Mouse (Mus musculus): ENCODE measurements at regions not wholly inside any gene's neighbourhood (a gene's known extent, or its start where the extent isn't known, plus 50 kb on each side); places are given as distances from the start of the nearest gene placed in this dataset.

DNA sequence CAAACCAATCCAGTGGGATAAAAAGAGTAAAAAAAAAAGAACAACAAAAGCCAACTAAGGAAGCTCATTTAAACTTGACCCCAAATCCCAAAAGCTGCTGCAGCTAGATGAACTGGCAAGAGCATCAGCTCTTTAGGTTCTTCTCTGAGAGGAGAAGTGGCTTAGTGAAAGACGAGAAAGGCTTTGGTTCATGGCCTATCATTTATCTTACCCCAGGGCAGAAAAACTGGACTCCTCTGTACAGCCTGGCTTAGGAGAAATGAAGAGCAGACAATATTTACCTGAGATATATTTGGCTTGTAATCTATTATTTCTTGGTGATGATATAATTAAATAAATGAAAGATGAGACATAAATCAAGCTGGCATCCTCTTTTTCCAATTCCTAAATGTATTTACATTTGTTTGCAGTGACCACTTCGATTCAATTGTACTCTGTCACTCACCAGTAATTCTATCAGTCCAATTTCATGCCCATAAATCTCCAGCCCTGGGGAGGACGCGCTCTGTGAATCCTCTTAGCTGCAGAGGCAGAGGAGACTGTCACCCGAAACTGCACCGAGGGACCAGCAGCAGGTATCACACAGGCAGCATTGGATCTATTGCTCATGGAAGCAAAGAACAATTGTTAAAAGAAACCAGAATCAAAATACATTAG lies 114.8 kb upstream of the Plpp4 start:
- H3K9me3 ChIP-seq (ENCODE audit: control insufficient read depth, low read length), result no peaks in the 10 kb centered on the region
- 46% methylated on average over 6 of the region's 6 CpGs for WGBS
- no peak for ATAC-seq (ENCODE audit: low read depth)
- no peak overlapping the region for H3K4me3 ChIP-seq (ENCODE audit: low read depth, low read length)
- no peak overlapping the region for H3K27ac ChIP-seq (replicated peaks; ENCODE audit: low read depth, low read length)
- H3K4me2 ChIP-seq (ENCODE audit: low read depth, low read length), result no peak overlapping the region
- DNase-seq (ENCODE audit: low spot score), result no peak
- no peak overlapping the region for H3K9ac ChIP-seq (ENCODE audit: low read depth, low read length)
- no peaks in the 10 kb centered on the region for H3K4me1 ChIP-seq (ENCODE audit: control insufficient read depth, insufficient read depth, low read length)
- no peaks in the 10 kb centered on the region for H3K36me3 ChIP-seq (ENCODE audit: control insufficient read depth, insufficient read depth, low read length)
- H3K27me3 ChIP-seq (replicated peaks; ENCODE audit: control insufficient read depth, insufficient read depth, low read length), result no peaks in the 10 kb centered on the region

DNA sequence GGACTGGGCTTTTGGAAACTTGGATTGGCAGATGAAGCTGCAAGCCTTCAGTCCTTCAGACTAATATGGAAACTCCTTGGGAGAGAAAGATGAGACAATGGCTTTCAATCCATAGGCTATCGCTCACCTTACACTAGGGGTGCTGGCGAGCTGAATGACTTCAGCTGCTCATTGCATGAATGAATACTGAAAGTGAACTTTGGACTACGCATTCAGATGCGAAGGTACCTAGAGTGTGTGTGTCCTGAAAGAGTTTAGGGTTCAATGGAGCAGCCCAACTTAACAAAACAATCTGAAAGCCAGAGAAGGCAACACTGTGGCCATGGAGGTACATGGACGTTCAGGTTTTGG lies 114.3 kb upstream of the Plpp4 start:
- no peak for DNase-seq (ENCODE audit: low spot score)
- no peak for ATAC-seq (ENCODE audit: low read depth)
- WGBS, result 77% methylated on average over 5 of the region's 5 CpGs
- Histone ChIP-seq H3K4me1 (ENCODE audit: control insufficient read depth, insufficient read depth, low read length) (no peaks in the 10 kb centered on the region), H3K4me3 (ENCODE audit: low read depth, low read length) (no peak overlapping the region), H3K9ac (ENCODE audit: low read depth, low read length) (no peak overlapping the region), H3K27ac (replicated peaks; ENCODE audit: low read depth, low read length) (no peak overlapping the region), H3K27me3 (replicated peaks; ENCODE audit: control insufficient read depth, insufficient read depth, low read length) (no peaks in the 10 kb centered on the region), H3K9me3 (ENCODE audit: control insufficient read depth, low read length) (no peaks in the 10 kb centered on the region), H3K36me3 (ENCODE audit: control insufficient read depth, insufficient read depth, low read length) (no peaks in the 10 kb centered on the region), H3K4me2 (ENCODE audit: low read depth, low read length) (no peak overlapping the region)

DNA sequence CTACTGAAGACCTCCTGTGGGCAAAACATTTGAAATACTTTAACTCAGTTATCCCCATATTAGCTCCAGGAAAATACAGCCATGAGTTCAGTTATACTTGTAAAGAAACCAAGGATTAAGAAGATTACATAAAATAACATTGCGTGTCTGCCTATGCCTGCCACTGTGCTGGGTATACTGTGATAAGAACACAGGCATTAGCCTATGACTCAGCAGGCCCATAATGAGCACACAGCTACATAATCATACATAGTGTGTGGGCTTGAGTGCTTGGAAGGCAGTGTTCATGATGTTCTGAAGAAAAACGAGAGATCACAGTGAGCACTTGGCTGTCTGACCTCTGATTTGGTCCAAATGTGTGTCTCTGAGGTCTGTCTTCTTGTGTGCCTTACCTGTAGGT lies 101.3 kb upstream of the Plpp4 start:
- DNase-seq (ENCODE audit: low spot score) (no peak), ATAC-seq (ENCODE audit: low read depth) (no peak)
- 77% methylated on average over 2 of the region's 2 CpGs for WGBS
- no peaks in the 10 kb centered on the region for H3K27me3 ChIP-seq (replicated peaks; ENCODE audit: control insufficient read depth, insufficient read depth, low read length)
- no peak overlapping the region for H3K27ac ChIP-seq (replicated peaks; ENCODE audit: low read depth, low read length)
- H3K9ac ChIP-seq (ENCODE audit: low read depth, low read length), result no peak overlapping the region
- H3K4me1 ChIP-seq (ENCODE audit: control insufficient read depth, insufficient read depth, low read length), result no peaks in the 10 kb centered on the region
- H3K4me2 ChIP-seq (ENCODE audit: low read depth, low read length), result no peak overlapping the region
- no peaks in the 10 kb centered on the region for H3K36me3 ChIP-seq (ENCODE audit: control insufficient read depth, insufficient read depth, low read length)
- H3K9me3 ChIP-seq (ENCODE audit: control insufficient read depth, low read length), result 0 out of 2 replicates have a peak, but pooled peaks cover 5% of the 10 kb centered on the region
- no peak overlapping the region for H3K4me3 ChIP-seq (ENCODE audit: low read depth, low read length)

DNA sequence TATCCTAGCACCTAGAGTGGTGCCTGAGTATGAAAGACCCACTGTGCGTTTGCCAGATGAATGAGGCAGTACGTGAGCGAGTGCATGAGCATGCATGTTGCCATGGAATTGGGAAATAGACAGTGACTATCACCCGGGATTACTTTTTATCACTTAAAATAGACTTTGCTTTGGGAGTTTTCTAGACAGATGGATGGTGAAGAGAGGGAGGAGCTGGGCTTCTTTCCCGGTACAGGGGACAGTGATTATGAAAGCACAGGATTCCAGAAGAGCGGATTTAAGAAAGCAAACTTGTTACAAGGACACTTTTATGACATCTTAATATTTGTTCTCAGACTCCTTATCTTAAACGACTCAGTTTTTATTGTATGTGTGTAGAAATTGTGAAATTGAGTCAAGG lies 86.9 kb upstream of the Plpp4 start:
- Histone ChIP-seq H3K36me3 (ENCODE audit: control insufficient read depth, insufficient read depth, low read length) (no peaks in the 10 kb centered on the region), H3K27me3 (replicated peaks; ENCODE audit: control insufficient read depth, insufficient read depth, low read length) (no peaks in the 10 kb centered on the region), H3K9me3 (ENCODE audit: control insufficient read depth, low read length) (no peaks in the 10 kb centered on the region), H3K4me2 (ENCODE audit: low read depth, low read length) (no peak overlapping the region), H3K27ac (replicated peaks; ENCODE audit: low read depth, low read length) (no peak overlapping the region), H3K4me3 (ENCODE audit: low read depth, low read length) (no peak overlapping the region), H3K9ac (ENCODE audit: low read depth, low read length) (no peak overlapping the region), H3K4me1 (ENCODE audit: control insufficient read depth, insufficient read depth, low read length) (no peaks in the 10 kb centered on the region)
- WGBS, result 88% methylated on average over 7 of the region's 7 CpGs
- DNase-seq (ENCODE audit: low spot score) (no peak), ATAC-seq (ENCODE audit: low read depth) (no peak)

DNA sequence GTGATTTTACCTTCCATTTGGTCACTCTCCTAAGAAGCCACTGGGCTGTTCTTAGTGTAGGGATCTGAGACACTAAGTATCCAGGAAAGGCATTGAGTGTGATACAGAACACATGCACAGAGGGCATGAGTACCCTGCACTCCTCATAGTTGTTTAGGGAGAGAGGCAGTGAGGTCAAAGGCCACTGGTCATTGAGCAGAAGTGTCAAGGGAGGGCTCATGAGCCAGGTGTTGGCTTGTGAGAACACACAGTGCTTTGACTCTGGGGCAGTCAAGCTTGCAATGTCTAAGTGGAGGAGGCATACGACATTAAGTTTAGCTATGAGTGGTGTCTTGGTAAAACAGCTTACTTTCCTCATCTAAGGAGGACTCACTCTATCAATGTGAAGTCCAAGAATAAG lies 65.9 kb upstream of the Plpp4 start:
- Histone ChIP-seq H3K4me2 (ENCODE audit: low read depth, low read length) (no peak overlapping the region), H3K9ac (ENCODE audit: low read depth, low read length) (no peak overlapping the region), H3K4me3 (ENCODE audit: low read depth, low read length) (no peak overlapping the region), H3K27ac (replicated peaks; ENCODE audit: low read depth, low read length) (no peak overlapping the region), H3K4me1 (ENCODE audit: control insufficient read depth, insufficient read depth, low read length) (no peaks in the 10 kb centered on the region), H3K36me3 (ENCODE audit: control insufficient read depth, insufficient read depth, low read length) (no peaks in the 10 kb centered on the region), H3K9me3 (ENCODE audit: control insufficient read depth, low read length) (no peaks in the 10 kb centered on the region), H3K27me3 (replicated peaks; ENCODE audit: control insufficient read depth, insufficient read depth, low read length) (no peaks in the 10 kb centered on the region)
- DNase-seq (ENCODE audit: low spot score) (no peak), ATAC-seq (ENCODE audit: low read depth) (no peak)
- 70% methylated on average over 1 of the region's 1 CpGs for WGBS

DNA sequence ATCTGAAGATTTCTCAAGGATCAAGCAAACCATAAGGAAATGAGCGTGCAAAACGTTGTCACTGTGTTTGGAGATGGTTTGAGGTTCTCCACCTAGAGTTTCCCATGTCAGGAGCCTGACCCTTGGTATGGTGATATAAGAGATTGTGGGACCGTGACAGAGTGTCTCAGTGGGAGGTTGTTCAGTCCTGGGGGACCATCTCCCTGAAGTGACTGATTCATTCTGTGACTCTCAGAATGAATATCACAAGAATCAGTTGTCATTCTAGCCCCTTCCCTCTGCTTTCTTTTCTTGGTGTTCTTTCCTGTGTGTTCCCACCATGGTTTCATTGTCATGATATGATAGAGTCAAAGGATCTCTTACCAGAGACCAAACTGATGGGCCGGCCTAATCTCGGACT lies 49.8 kb upstream of the Plpp4 start:
- no peaks in the 10 kb centered on the region for H3K4me1 ChIP-seq (ENCODE audit: control insufficient read depth, insufficient read depth, low read length)
- ATAC-seq (ENCODE audit: low read depth) (no peak), DNase-seq (ENCODE audit: low spot score) (no peak)
- no peaks in the 10 kb centered on the region for H3K36me3 ChIP-seq (ENCODE audit: control insufficient read depth, insufficient read depth, low read length)
- no peaks in the 10 kb centered on the region for H3K27me3 ChIP-seq (replicated peaks; ENCODE audit: control insufficient read depth, insufficient read depth, low read length)
- WGBS, result 84% methylated on average over 5 of the region's 5 CpGs
- no peak overlapping the region for H3K9ac ChIP-seq (ENCODE audit: low read depth, low read length)
- no peak overlapping the region for H3K4me3 ChIP-seq (ENCODE audit: low read depth, low read length)
- no peak overlapping the region for H3K4me2 ChIP-seq (ENCODE audit: low read depth, low read length)
- H3K27ac ChIP-seq (replicated peaks; ENCODE audit: low read depth, low read length), result no peak overlapping the region
- no peaks in the 10 kb centered on the region for H3K9me3 ChIP-seq (ENCODE audit: control insufficient read depth, low read length)

Measured in embryonic facial prominence, embryonic 14.5 days (tissue).